Mouse (Mus musculus): ENCODE measurements at regions not wholly inside any gene's neighbourhood (a gene's known extent, or its start where the extent isn't known, plus 50 kb on each side); places are given as distances from the start of the nearest gene placed in this dataset.

DNA sequence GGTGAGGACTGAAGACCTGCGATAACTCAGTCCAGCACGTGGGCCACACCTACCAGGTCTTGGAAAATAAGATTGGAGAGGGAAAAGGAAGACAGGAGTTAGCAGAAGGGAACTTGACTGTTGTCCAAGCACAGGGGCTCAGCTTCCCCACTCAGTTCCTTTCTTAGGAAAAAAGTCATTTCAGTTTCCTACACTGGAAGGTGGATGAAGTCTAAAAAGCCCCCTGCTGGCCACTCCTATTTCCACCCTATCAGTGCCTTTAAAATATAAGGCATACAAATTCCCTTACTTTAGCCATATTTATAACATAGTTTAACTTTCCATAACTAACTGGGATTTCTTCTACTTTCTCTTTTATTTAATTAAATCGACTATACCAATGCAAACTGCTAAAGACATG lies 173.4 kb downstream of the Nrip1 start:
- Histone ChIP-seq H3K9me3 (replicated peaks; ENCODE audit: low read length) (peaks cover 62% of the 10 kb centered on the region), H3K27me3 (replicated peaks) (no peaks in the 10 kb centered on the region), H3K79me2 (replicated peaks; ENCODE audit: control insufficient read depth, extremely low read depth, insufficient read depth, poor library complexity, severe bottlenecking) (no peaks in the 10 kb centered on the region), H3K4me1 (ENCODE audit: control insufficient read depth in 1 of 2, insufficient read depth in 2 of 2) (no peaks in the 10 kb centered on the region), H3K36me3 (replicated peaks in 1 of 2; ENCODE audit: control insufficient read depth in 1 of 2, insufficient read depth in 1 of 2, low read length in 1 of 2) (no peaks in the 10 kb centered on the region), H3K4me3 (replicated peaks in 1 of 3; ENCODE audit: low read depth in 2 of 3, low read length in 2 of 3, poor library complexity in 1 of 3) (no peak overlapping the region), H3K9ac (ENCODE audit: insufficient read depth, low read depth) (no peak overlapping the region), H3K4me2 (ENCODE audit: insufficient read depth, low read depth, poor library complexity, severe bottlenecking) (no peak overlapping the region), H3K27ac (ENCODE audit: insufficient read depth, low read depth) (no peak overlapping the region)
- TF ChIP-seq CHD2 (IDR thresholded peaks at IDR 0.05; ENCODE audit: low read length) (no peak), CTCF (conservative IDR thresholded peaks at IDR 0.05 in 1 of 2, IDR thresholded peaks at IDR 0.05 in 1 of 2; ENCODE audit: low read depth in 2 of 2, low read length in 2 of 2) (peak in 1 of 2 experiments; percentile 6; a peak in 1 of 4 replicates), E2F4 (IDR thresholded peaks at IDR 0.05; ENCODE audit: insufficient replicate concordance, low read depth, low read length) (no peak), SIN3A (IDR thresholded peaks at IDR 0.05; ENCODE audit: low read length) (no peak)
- DNase-seq (ENCODE audit: extremely low read depth) = no peak
- dilution Hi-C loops (cut with MboI; ENCODE audit: extremely low pct_ligation_motif_present, extremely low pct_unique_long_range_greater_than_20kb, low sequenced_read_pairs) = no loop called here
- in situ Hi-C loops (cut with MboI; ENCODE audit: low pct_ligation_motif_present, low pct_unique_long_range_greater_than_20kb, low sequenced_read_pairs) = no loop called here

DNA sequence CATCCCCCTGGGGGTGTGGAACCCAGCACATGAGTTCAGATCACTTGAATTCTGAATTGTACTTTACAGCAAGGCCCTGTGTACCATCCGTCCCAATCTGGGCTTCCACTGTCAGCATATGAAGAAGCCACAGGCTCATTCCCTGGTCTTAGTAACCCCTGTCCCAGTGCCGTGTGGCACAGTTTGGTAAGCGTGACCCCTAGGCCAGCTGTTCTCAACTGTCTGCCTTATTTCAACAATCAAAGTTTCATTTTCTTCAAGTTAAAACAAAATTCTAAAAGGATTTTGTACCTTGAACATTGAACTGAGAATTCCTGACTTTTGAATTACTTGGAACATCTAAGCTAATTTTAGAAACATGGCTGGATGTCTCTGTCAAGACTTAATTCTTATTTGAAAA lies 174.6 kb downstream of the Nrip1 start:
- Histone ChIP-seq H3K36me3 (replicated peaks in 1 of 2; ENCODE audit: control insufficient read depth in 1 of 2, insufficient read depth in 1 of 2, low read length in 1 of 2) (no peaks in the 10 kb centered on the region), H3K4me1 (ENCODE audit: control insufficient read depth in 1 of 2, insufficient read depth in 2 of 2) (no peaks in the 10 kb centered on the region), H3K27ac (ENCODE audit: insufficient read depth, low read depth) (no peak overlapping the region), H3K4me3 (replicated peaks in 1 of 3; ENCODE audit: low read depth in 2 of 3, low read length in 2 of 3, poor library complexity in 1 of 3) (no peak overlapping the region), H3K9ac (ENCODE audit: insufficient read depth, low read depth) (no peak overlapping the region), H3K79me2 (replicated peaks; ENCODE audit: control insufficient read depth, extremely low read depth, insufficient read depth, poor library complexity, severe bottlenecking) (no peaks in the 10 kb centered on the region), H3K9me3 (replicated peaks; ENCODE audit: low read length) (peaks cover 67% of the 10 kb centered on the region), H3K27me3 (replicated peaks) (no peaks in the 10 kb centered on the region), H3K4me2 (ENCODE audit: insufficient read depth, low read depth, poor library complexity, severe bottlenecking) (no peak overlapping the region)
- in situ Hi-C loops (cut with MboI; ENCODE audit: low pct_ligation_motif_present, low pct_unique_long_range_greater_than_20kb, low sequenced_read_pairs) (no loop called here), dilution Hi-C loops (cut with MboI; ENCODE audit: extremely low pct_ligation_motif_present, extremely low pct_unique_long_range_greater_than_20kb, low sequenced_read_pairs) (no loop called here)
- DNase-seq (ENCODE audit: extremely low read depth) = no peak
- no peak for TF ChIP-seq ZNF384 (IDR thresholded peaks at IDR 0.05; ENCODE audit: low read depth, low read length)
- TF ChIP-seq BHLHE40 (IDR thresholded peaks at IDR 0.05; ENCODE audit: low read depth, low read length) = no peak
- TF ChIP-seq UBTF (IDR thresholded peaks at IDR 0.05; ENCODE audit: low read depth, low read length) = no peak
- no peak for TF ChIP-seq MEF2A (IDR thresholded peaks at IDR 0.05; ENCODE audit: borderline replicate concordance, low read depth, low read length)

DNA sequence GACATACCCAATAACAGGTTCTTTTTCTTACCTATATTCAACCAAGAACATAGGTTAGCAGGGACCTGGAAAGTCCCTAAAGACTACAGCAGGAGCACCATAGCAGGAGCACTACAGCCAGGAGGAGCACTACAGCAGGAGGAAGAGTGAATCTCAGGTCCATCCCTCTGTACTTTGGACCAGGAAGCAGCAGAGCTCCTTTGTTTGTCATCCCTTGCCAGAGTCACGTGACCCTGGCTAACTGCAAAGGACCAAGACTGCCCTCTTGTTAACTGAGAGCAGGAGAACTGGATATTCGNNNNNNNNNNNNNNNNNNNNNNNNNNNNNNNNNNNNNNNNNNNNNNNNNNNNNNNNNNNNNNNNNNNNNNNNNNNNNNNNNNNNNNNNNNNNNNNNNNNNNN lies 172.2 kb upstream of the Samsn1 start:
- H3K79me2 ChIP-seq (replicated peaks; ENCODE audit: control insufficient read depth, extremely low read depth, insufficient read depth, poor library complexity, severe bottlenecking) = no peaks in the 10 kb centered on the region
- H3K4me3 ChIP-seq (replicated peaks in 1 of 3; ENCODE audit: low read depth in 2 of 3, low read length in 2 of 3, poor library complexity in 1 of 3) = no peak overlapping the region
- in situ Hi-C loops (cut with MboI; ENCODE audit: low pct_ligation_motif_present, low pct_unique_long_range_greater_than_20kb, low sequenced_read_pairs) = no loop called here
- H3K27me3 ChIP-seq (replicated peaks) = no peaks in the 10 kb centered on the region
- H3K9ac ChIP-seq (ENCODE audit: insufficient read depth, low read depth) = no peak overlapping the region
- no peak for DNase-seq (ENCODE audit: extremely low read depth)
- H3K4me2 ChIP-seq (ENCODE audit: insufficient read depth, low read depth, poor library complexity, severe bottlenecking) = no peak overlapping the region
- dilution Hi-C loops (cut with MboI; ENCODE audit: extremely low pct_ligation_motif_present, extremely low pct_unique_long_range_greater_than_20kb, low sequenced_read_pairs) = no loop called here
- no peaks in the 10 kb centered on the region for H3K4me1 ChIP-seq (ENCODE audit: control insufficient read depth in 1 of 2, insufficient read depth in 2 of 2)
- TF ChIP-seq PAX5 (IDR thresholded peaks at IDR 0.05; ENCODE audit: low read length) (no peak), BHLHE40 (IDR thresholded peaks at IDR 0.05; ENCODE audit: low read depth, low read length) (no peak), E2F4 (IDR thresholded peaks at IDR 0.05; ENCODE audit: insufficient replicate concordance, low read depth, low read length) (no peak), MXI1 (IDR thresholded peaks at IDR 0.05; ENCODE audit: low read depth, low read length) (no peak), CHD1 (IDR thresholded peaks at IDR 0.05; ENCODE audit: low read depth, low read length) (no peak), USF2 (conservative IDR thresholded peaks at IDR 0.05; ENCODE audit: low read depth, low read length) (no peak), ZNF384 (IDR thresholded peaks at IDR 0.05; ENCODE audit: low read depth, low read length) (no peak), MEF2A (IDR thresholded peaks at IDR 0.05; ENCODE audit: borderline replicate concordance, low read depth, low read length) (no peak)
- H3K36me3 ChIP-seq (replicated peaks in 1 of 2; ENCODE audit: control insufficient read depth in 1 of 2, insufficient read depth in 1 of 2, low read length in 1 of 2) = no peaks in the 10 kb centered on the region
- no peak overlapping the region for H3K27ac ChIP-seq (ENCODE audit: insufficient read depth, low read depth)
- peaks cover 72% of the 10 kb centered on the region for H3K9me3 ChIP-seq (replicated peaks; ENCODE audit: low read length)
